Mouse (Mus musculus) kidney, adult 2 months (tissue): ENCODE measurements around the gene Ptma.
"Not testable (repeated sequence)": the region's sequence is repeated elsewhere in the genome, so short reads cannot be mapped to it uniquely, and the experiment has no call there.

ENCODE experiments used
- CTCF ChIP-seq: fragments of 200-500 bp; conservative IDR thresholded peaks from 2 replicates; pipeline ENCODE4 v1.5.1; 2011; ENCODE audit warnings: low read depth, mild to moderate bottlenecking, control low read depth, low read length, moderate library complexity, mixed read lengths; ENCODE audit not compliant: insufficient read depth, insufficient read length
- POLR2A ChIP-seq: fragments of 200-500 bp; IDR thresholded peaks from one replicate; pipeline ENCODE4 v1.6.1; 2011; ENCODE audit warnings: low read depth, low read length, control low read depth

- TF ChIP-seq POLR2A, CTCF: not testable (repeated sequence)
These were observed 13.5 kb upstream of the Ptma start for GRCm38 (mm10) chr1:86513031-86513430.
